Mouse (Mus musculus) right cerebral cortex, postnatal 4 days (tissue): ENCODE data around the gene Usp31.

Source experiments
- DNase-seq: peaks from one replicate; pipeline ENCODE4 v3.0.0-alpha.2; 2022

Gene Usp31

DNA sequence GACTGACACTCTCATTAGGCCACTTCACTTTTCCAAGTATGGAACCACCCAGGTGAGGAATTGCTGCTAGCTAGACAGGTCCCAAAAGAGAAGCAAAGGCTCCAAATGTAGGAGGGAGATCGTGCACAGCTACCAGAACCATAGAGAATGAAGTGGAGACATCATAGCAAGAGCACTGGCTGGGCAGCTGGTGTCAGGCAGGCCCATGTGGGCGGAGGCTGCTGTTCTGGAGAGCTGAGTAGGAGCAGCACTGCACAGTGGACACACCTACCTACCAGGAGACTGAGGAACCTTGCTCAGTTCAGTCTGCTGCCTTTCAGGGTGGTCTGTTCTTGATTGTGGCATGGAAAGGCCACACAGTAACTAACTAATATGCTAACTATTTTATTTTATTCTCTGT lies 52.4 kb downstream of the Usp31 start:
- DNase-seq: no peak

- no peak for DNase-seq
These were observed 54.4 kb downstream of the Usp31 start for GRCm38 (mm10) chr7:121652629-121653028.

- DNase-seq: no peak
These were observed 56.3 kb downstream of the Usp31 start for GRCm38 (mm10) chr7:121650724-121651123.

- DNase-seq: peak; percentile 54
These were observed 65.9 kb downstream of the Usp31 start for GRCm38 (mm10) chr7:121640998-121641762.

DNA sequence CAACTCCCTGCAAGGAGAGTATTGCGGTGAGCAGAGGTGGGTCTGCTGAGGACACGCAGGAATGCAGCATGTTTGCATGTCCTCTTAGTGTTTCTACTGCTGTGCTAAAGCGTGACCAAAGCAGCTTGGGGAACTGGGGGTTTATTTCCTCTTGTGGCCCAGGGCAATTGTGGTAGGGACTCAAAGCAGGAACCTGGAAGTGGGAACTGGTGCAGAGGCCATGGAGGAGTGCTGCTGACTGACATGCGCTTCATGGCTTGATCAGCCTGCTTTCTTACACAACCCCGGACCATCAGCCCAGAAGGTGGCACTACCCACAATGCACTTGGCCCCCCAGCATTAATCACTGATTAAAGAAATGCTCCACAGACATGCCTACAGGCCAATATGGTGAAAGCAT lies 70.3 kb downstream of the Usp31 start:
- no peak for DNase-seq

DNA sequence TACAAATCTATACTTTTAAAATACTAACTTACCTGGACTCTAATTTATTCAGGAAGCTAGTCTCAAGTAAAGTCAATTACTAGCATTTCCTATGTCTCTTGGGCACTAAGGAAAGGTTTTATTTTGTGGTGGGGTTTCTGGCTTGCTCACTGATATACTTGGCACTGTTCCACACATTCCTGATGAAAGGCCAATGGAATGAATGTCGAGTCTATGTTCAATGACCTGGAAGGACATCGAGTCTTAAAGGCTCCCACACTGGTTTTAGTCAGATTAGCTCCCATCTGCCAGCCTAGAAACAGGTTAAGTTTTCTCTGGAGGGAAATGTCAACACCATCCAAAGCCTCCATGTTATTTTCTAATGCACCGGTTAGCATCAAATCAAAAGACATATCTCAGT lies 72.8 kb downstream of the Usp31 start:
- DNase-seq: no peak

DNA sequence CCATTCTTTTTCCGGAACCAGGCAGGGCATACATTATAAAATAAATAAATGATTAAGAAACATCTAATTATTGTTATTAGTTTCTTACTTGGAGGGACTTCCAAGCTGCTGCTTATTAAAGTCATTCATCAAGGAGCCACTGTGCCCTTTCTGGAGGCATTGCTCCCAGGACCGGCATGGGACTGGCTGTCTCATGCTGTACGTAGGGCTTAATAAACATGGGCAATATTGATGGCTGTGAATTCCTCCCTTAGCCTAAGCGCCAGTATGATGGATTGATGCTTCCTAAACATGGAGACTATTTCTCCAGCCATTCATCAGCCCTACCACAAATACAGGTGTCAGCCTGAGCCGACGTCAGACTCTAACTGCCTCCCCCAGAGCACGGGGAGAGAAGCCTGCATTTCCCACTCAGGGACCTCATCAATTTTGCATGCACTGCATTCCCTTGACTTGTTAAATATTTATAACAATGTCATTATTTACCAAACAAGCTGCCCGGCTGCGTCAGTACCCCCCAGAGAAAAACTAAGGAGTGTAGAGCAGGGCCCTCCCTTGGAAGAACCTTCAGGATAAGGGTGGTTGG lies 84.1 kb downstream of the Usp31 start:
- no peak for DNase-seq

- DNase-seq: no peak
These were observed 84.6 kb downstream of the Usp31 start for GRCm38 (mm10) chr7:121622433-121622832.

DNA sequence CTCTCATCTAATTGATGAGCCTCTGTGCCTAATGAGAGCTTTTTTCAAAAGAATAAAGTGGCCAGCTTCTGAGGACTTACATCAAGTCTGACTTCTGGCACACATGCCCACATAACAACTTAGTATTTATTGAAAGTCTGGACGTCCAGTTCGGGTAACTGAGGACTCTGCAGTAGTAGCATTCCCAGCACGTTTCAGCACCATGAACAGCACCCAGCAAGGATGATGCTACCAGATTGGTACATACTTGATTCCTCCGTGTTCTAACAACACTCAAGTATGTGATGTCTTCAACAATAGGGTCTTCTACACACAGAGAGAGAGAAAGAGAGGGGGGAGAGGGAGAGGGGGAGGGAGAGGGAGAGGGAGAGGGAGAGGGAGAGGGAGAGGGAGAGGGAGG lies 105.4 kb downstream of the Usp31 start:
- no peak for DNase-seq

- peak; percentile 13 for DNase-seq
These were observed 110.7 kb downstream of the Usp31 start for GRCm38 (mm10) chr7:121596401-121596800.

DNA sequence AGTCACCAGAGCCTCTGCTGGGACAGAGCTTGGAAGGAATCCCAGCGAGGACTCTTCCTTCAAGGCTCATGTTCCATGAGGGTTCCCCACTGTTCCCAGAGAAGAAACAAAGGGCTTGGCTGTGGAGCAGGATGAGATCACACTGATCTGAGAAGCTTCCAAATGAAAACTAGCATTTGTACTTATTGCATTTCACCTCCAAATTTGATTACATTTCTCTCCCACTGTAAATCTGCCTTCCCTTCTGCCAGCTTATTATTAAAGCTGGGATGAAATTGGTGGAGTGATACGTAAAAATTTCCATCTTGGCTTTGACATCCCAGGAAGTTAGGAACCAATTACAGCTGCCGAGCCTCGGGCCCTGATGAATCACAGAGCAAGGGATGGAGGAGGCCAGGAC lies 111.6 kb downstream of the Usp31 start:
- no peak for DNase-seq

DNA sequence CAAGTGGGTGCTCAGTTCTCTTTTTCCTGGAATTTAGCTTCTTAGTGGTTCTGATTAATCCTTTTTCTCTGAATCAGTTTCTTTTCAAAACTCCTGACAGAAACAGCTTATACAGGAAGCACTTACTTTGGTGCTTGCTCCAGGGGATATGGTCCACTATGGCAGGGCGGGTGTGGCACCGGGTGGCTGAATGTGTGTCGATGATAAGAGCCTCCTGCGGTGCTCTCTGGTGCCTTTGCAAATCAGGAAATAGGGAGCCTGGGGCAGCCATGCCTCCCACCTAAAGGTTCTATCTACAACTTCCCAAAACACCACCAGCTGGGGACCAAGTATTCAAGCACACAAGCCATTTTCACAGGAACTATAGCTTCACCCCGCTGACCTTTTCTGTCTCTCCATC lies 112.0 kb downstream of the Usp31 start:
- no peak for DNase-seq

- DNase-seq: no peak
These were observed 112.4 kb downstream of the Usp31 start for GRCm38 (mm10) chr7:121594623-121595022.
